Mouse (Mus musculus) megakaryocyte-erythroid progenitor cell, adult 5 weeks (primary cell): ENCODE measurements around the gene Olfr1501. TPM values are rescaled to one million over a fixed set of nuclear protein-coding genes. Genes with fewer than 3 reads are reported as not detected.

Experiments used
- polyA plus RNA-seq: library from polyadenylated mRNA; stranded (reverse); fragments of >175 nt; gene quantifications from 2 replicates; pipeline ENCODE4 v1.2.3, GENCODE M21; 2012

The Olfr1501 gene
- not detected in 2 replicates for polyA plus RNA-seq

GRCm38 (mm10) chr19:13850592-13850991, at the start of gene Olfr1501:
Olfr1501 (minus strand) TSS chr19:13850692.

GRCm38 (mm10) chr19:13897828-13898227, 47.3 kb upstream of the Olfr1501 start, which contains the start of gene Olfr1504:
Olfr1504 (minus strand) TSS chr19:13897928.

GRCm38 (mm10) chr19:13861495-13861894, 11.0 kb upstream of the Olfr1501 start, which contains the start of gene Olfr1502:
Olfr1502 (plus strand) TSS chr19:13861795.

GRCm38 (mm10) chr19:13830388-13830787, 20.1 kb downstream of the Olfr1501 start, which contains the start of gene Olfr1500:
Olfr1500 (minus strand) TSS chr19:13830488.

GRCm38 (mm10) chr19:13819347-13819746, 31.1 kb downstream of the Olfr1501 start, which contains the start of gene Olfr1499:
Olfr1499 (minus strand) TSS chr19:13819447.

GRCm38 (mm10) chr19:13798102-13798501, 52.4 kb downstream of the Olfr1501 start, which contains the start of gene Olfr1497:
Olfr1497 (minus strand) TSS chr19:13798202.

Other genes starting within 250 kb of the Olfr1501 start
- not detected in 2 replicates for gene Olfr1487, start 233.3 kb downstream of the Olfr1501 start, polyA plus RNA-seq
- 0.01 TPM in 1 of 2 replicates, not detected in the other for gene Olfr1489, start 219.1 kb downstream of the Olfr1501 start, polyA plus RNA-seq
- gene Olfr1490, start 199.6 kb downstream of the Olfr1501 start, polyA plus RNA-seq: not detected in 2 replicates
- not detected in 2 replicates for gene Olfr1491, start 153.4 kb downstream of the Olfr1501 start, polyA plus RNA-seq
- gene Olfr1493-ps1, start 127.4 kb downstream of the Olfr1501 start, polyA plus RNA-seq: not detected in 2 replicates
- not detected in 2 replicates for gene Olfr1494, start 111.0 kb downstream of the Olfr1501 start, polyA plus RNA-seq
- gene Olfr1495, start 86.1 kb downstream of the Olfr1501 start, polyA plus RNA-seq: not detected in 2 replicates
- gene Olfr1496, start 72.8 kb downstream of the Olfr1501 start, polyA plus RNA-seq: not detected in 2 replicates
- not detected in 2 replicates for gene Olfr1497, start 52.5 kb downstream of the Olfr1501 start, polyA plus RNA-seq
- gene Olfr1499, start 31.2 kb downstream of the Olfr1501 start, polyA plus RNA-seq: not detected in 2 replicates
- not detected in 2 replicates for gene Olfr1500, start 20.2 kb downstream of the Olfr1501 start, polyA plus RNA-seq
- gene Olfr1502, start 11.1 kb upstream of the Olfr1501 start, polyA plus RNA-seq: 0.10 TPM in 1 of 2 replicates, not detected in the other
- gene Olfr1504, start 47.2 kb upstream of the Olfr1501 start, polyA plus RNA-seq: not detected in 2 replicates
- not detected in 2 replicates for gene Olfr1505, start 62.8 kb upstream of the Olfr1501 start, polyA plus RNA-seq